Mouse (Mus musculus): ENCODE measurements at regions not wholly inside any gene's neighbourhood (a gene's known extent, or its start where the extent isn't known, plus 50 kb on each side); places are given as distances from the start of the nearest gene placed in this dataset.
"Not testable (repeated sequence)": the region's sequence is repeated elsewhere in the genome, so short reads cannot be mapped to it uniquely, and the experiment has no call there.

GRCm38 (mm10) chr14:53560146-53560545, 693.8 kb downstream of the Dad1 start:
- not testable (repeated sequence) for TF ChIP-seq CTCF, EP300 (IDR thresholded peaks at IDR 0.05; ENCODE audit: low read depth)

All from heart, postnatal 0 days (tissue).